In genomic region chr6:142561151-142561550, GRCm38 (mm10) we compare ENCODE assay signal across 20 mouse cellular contexts. TPM values are rescaled to one million over a fixed set of nuclear protein-coding genes. Genes with fewer than 3 reads are reported as not detected.
A peak's percentile ranks its signal among the peaks of the same experiment; 100 is the strongest.
DNase-seq lines count a peak whose midpoint lies in the region; ATAC-seq and TF ChIP-seq lines count a peak whose summit lies in the region.
"Had no signal": no experiment of that assay in that cellular context is flagged by ENCODE, and none has a peak within 500 bp of the region (broad histone marks: within the 10 kb centered on the region; RNA-seq: fewer than 3 reads in every experiment).

No protein-coding gene starts in this region.

- H3K36me3 ChIP-seq in intestine, embryonic 14.5 days (ENCODE audit: control insufficient read depth, insufficient read depth, low read length): peaks cover 12% of the 10 kb centered on the region
- no peaks in the 10 kb centered on the region for H3K36me3 ChIP-seq in intestine, embryonic 15.5 days
- no peaks in the 10 kb centered on the region for H3K36me3 ChIP-seq in thymus, adult 2 months (ENCODE audit: control insufficient read depth, insufficient read depth, low read length)
- H3K36me3 ChIP-seq in hindbrain, embryonic 14.5 days (replicated peaks; ENCODE audit: control insufficient read depth, insufficient read depth): no peaks in the 10 kb centered on the region
- no peaks in the 10 kb centered on the region for H3K36me3 ChIP-seq in stomach, postnatal 0 days (ENCODE audit: control insufficient read depth, insufficient read depth, low read length)
- H3K36me3 ChIP-seq: G1E; heart, embryonic 12.5 days; midbrain, embryonic 13.5 days had no signal

- no peaks in the 10 kb centered on the region for H3K4me1 ChIP-seq in intestine, embryonic 14.5 days (replicated peaks; ENCODE audit: control insufficient read depth, insufficient read depth, low read length)
- no peaks in the 10 kb centered on the region for H3K4me1 ChIP-seq in intestine, embryonic 15.5 days (replicated peaks)
- peaks cover 2% of the 10 kb centered on the region for H3K4me1 ChIP-seq in thymus, adult 2 months (replicated peaks; ENCODE audit: control insufficient read depth, insufficient read depth, low read length)
- H3K4me1 ChIP-seq in hindbrain, embryonic 14.5 days (replicated peaks; ENCODE audit: control insufficient read depth, insufficient read depth, low read length): no peaks in the 10 kb centered on the region
- no peaks in the 10 kb centered on the region for H3K4me1 ChIP-seq in stomach, postnatal 0 days (replicated peaks; ENCODE audit: control insufficient read depth, insufficient read depth)
- H3K4me1 ChIP-seq: heart, embryonic 12.5 days; midbrain, embryonic 13.5 days had no signal

- no peak for ATAC-seq in intestine, embryonic 14.5 days (replicated peaks; ENCODE audit: low FRiP score, low TSS enrichment, low read depth)
- ATAC-seq in intestine, embryonic 15.5 days: no peak
- peak; percentile 81 for ATAC-seq in megakaryocyte, adult 5-6 weeks (ENCODE audit: poor library complexity, severe bottlenecking)
- no peak for ATAC-seq in hindbrain, embryonic 14.5 days (ENCODE audit: low FRiP score)
- no peak for ATAC-seq in stomach, postnatal 0 days (ENCODE audit: low FRiP score, low TSS enrichment)
- ATAC-seq: forebrain, embryonic 16.5 days; intestine, postnatal 0 days; liver, postnatal 0 days; midbrain, embryonic 13.5 days had no signal

- no peaks in the 10 kb centered on the region for H3K9me3 ChIP-seq in intestine, embryonic 14.5 days (ENCODE audit: control insufficient read depth, low read length)
- H3K9me3 ChIP-seq in intestine, embryonic 15.5 days: no peaks in the 10 kb centered on the region
- H3K9me3 ChIP-seq in hindbrain, embryonic 14.5 days (ENCODE audit: control insufficient read depth, low read length): no peaks in the 10 kb centered on the region
- no peaks in the 10 kb centered on the region for H3K9me3 ChIP-seq in stomach, postnatal 0 days (ENCODE audit: control insufficient read depth, low read length)
- H3K9me3 ChIP-seq: G1E; heart, embryonic 12.5 days; midbrain, embryonic 13.5 days had no signal

- no peak overlapping the region for H3K4me3 ChIP-seq in intestine, embryonic 14.5 days (ENCODE audit: low read depth, low read length)
- H3K4me3 ChIP-seq in intestine, embryonic 15.5 days (replicated peaks): no peak overlapping the region
- no peak overlapping the region for H3K4me3 ChIP-seq in thymus, adult 2 months (ENCODE audit: control insufficient read depth, insufficient read depth, low read length)
- H3K4me3 ChIP-seq in hindbrain, embryonic 14.5 days (replicated peaks; ENCODE audit: low read length): no peak overlapping the region
- no peak overlapping the region for H3K4me3 ChIP-seq in stomach, postnatal 0 days (ENCODE audit: low read depth, low read length)
- H3K4me3 ChIP-seq: erythroblast, embryonic 14.5 days; heart, embryonic 12.5 days; layer of hippocampus, adult 2 months; midbrain, embryonic 13.5 days had no signal

- no peak overlapping the region for H3K9ac ChIP-seq in intestine, embryonic 14.5 days (ENCODE audit: low read length)
- H3K9ac ChIP-seq in intestine, embryonic 15.5 days: no peak overlapping the region
- H3K9ac ChIP-seq in hindbrain, embryonic 14.5 days: no peak overlapping the region
- H3K9ac ChIP-seq in stomach, postnatal 0 days (ENCODE audit: low read length): no peak overlapping the region
- H3K9ac ChIP-seq: heart, embryonic 12.5 days; liver, postnatal 0 days; midbrain, embryonic 13.5 days had no signal

- H3K4me2 ChIP-seq in intestine, embryonic 14.5 days (ENCODE audit: low read length): no peak overlapping the region
- H3K4me2 ChIP-seq in intestine, embryonic 15.5 days (replicated peaks): no peak overlapping the region
- H3K4me2 ChIP-seq in hindbrain, embryonic 14.5 days (replicated peaks): no peak overlapping the region
- no peak overlapping the region for H3K4me2 ChIP-seq in stomach, postnatal 0 days (replicated peaks; ENCODE audit: low read depth)
- H3K4me2 ChIP-seq: heart, embryonic 12.5 days; midbrain, embryonic 13.5 days had no signal

- TF ChIP-seq CTCF in thymus, adult 2 months (IDR thresholded peaks at IDR 0.05; ENCODE audit: borderline replicate concordance, control insufficient read depth, extremely low read depth, insufficient read depth, low read length, poor library complexity): no peak
- TF ChIP-seq CTCF in stomach, postnatal 0 days (IDR thresholded peaks at IDR 0.05; ENCODE audit: low read depth): no peak

- H3K27me3 ChIP-seq in intestine, embryonic 14.5 days (replicated peaks; ENCODE audit: control insufficient read depth, insufficient read depth, low read length): no peaks in the 10 kb centered on the region
- no peaks in the 10 kb centered on the region for H3K27me3 ChIP-seq in intestine, embryonic 15.5 days (replicated peaks)
- no peaks in the 10 kb centered on the region for H3K27me3 ChIP-seq in thymus, adult 2 months (ENCODE audit: control insufficient read depth, insufficient read depth, low read length)
- H3K27me3 ChIP-seq in hindbrain, embryonic 14.5 days (ENCODE audit: control insufficient read depth, insufficient read depth, low read length): peaks cover 6% of the 10 kb centered on the region; the same call in 1 of the 2 replicates
- H3K27me3 ChIP-seq in stomach, postnatal 0 days (ENCODE audit: control insufficient read depth, insufficient read depth, low read length): no peaks in the 10 kb centered on the region
- H3K27me3 ChIP-seq: midbrain, embryonic 13.5 days had no signal

- no peak for TF ChIP-seq POLR2A in thymus, adult 2 months (IDR thresholded peaks at IDR 0.05; ENCODE audit: control insufficient read depth, extremely low read depth, insufficient read depth, low read length, poor library complexity)

- no peak for TF ChIP-seq EP300 in stomach, postnatal 0 days (optimal IDR thresholded peaks at IDR 0.05)

- WGBS in intestine, embryonic 14.5 days: 71% methylated on average over 1 of the region's 1 CpGs
- 78% methylated on average over 1 of the region's 1 CpGs for WGBS in intestine, embryonic 15.5 days
- 6% methylated on average over 1 of the region's 1 CpGs for WGBS in thymus, adult 2 months
- 78% methylated on average over 1 of the region's 1 CpGs for WGBS in hindbrain, embryonic 14.5 days
- WGBS in stomach, postnatal 0 days: 66% methylated on average over 1 of the region's 1 CpGs

- peak; percentile 1 for DNase-seq in intestine, embryonic 14.5 days (ENCODE audit: low spot score)
- peak; percentile 44 for DNase-seq in thymus, adult 2 months
- no peak for DNase-seq in hindbrain, embryonic 14.5 days (ENCODE audit: low spot score)
- no peak for DNase-seq in embryo, embryonic 10 days (ENCODE audit: low spot score)
- no peak for DNase-seq in cerebellum, adult 8-10 months
- no peak for DNase-seq in stomach, postnatal 0 days (ENCODE audit: low spot score)
- DNase-seq: cerebellum, postnatal 25 days; heart, postnatal 4 days; liver; liver, postnatal 0 days; lung, postnatal 14 days had no signal

- H3K27ac ChIP-seq in intestine, embryonic 14.5 days (ENCODE audit: low read depth): no peak overlapping the region
- no peak overlapping the region for H3K27ac ChIP-seq in intestine, embryonic 15.5 days
- peak overlapping the region; percentile 64; the same call in 1 of the 2 replicates for H3K27ac ChIP-seq in thymus, adult 2 months (ENCODE audit: control insufficient read depth, insufficient read depth, low read length)
- H3K27ac ChIP-seq in hindbrain, embryonic 14.5 days: no peak overlapping the region
- no peak overlapping the region for H3K27ac ChIP-seq in stomach, postnatal 0 days (replicated peaks)
- H3K27ac ChIP-seq: layer of hippocampus, adult 2 months; midbrain, embryonic 13.5 days had no signal

RNA-seq across cellular contexts. Expression of gene Kcnj8, which starts 10.3 kb away (rescaled TPM):
- 52.2 and 55.3 TPM in 2 replicates for polyA plus RNA-seq in intestine, embryonic 14.5 days (2014; fragmentation: Nextera tagmentation; extraction: Ambion mirVana)
- polyA plus RNA-seq in intestine, embryonic 15.5 days (2015; fragmentation: Nextera tagmentation; extraction: Ambion mirVana): 37.2 and 40.6 TPM in 2 replicates
- 0.36 TPM in 1 of 2 replicates, not detected in the other for total RNA-seq in megakaryocyte, adult 5-6 weeks (2015)
- total RNA-seq in megakaryocyte, adult 5-6 weeks (2017): 0.12 and 0.40 TPM in 2 replicates
- 3.1 and 3.9 TPM in 2 replicates for polyA plus RNA-seq in thymus, adult 2 months (2012; rRNA removed)
- 12.4 and 12.9 TPM in 2 replicates for polyA plus RNA-seq in hindbrain, embryonic 14.5 days (2014; fragmentation: Nextera tagmentation; extraction: Ambion mirVana)
- 44.6 and 45.4 TPM in 2 replicates for polyA plus RNA-seq in stomach, postnatal 0 days (2015; fragmentation: Nextera tagmentation; extraction: Ambion mirVana)
- polyA plus RNA-seq: erythroblast, embryonic 14.5 days; G1E had no signal

RNA-seq across cellular contexts. Expression of gene Ldhb, which starts 53.4 kb away (rescaled TPM):
- 149 and 183 TPM in 2 replicates for polyA plus RNA-seq in intestine, embryonic 14.5 days (2014; fragmentation: Nextera tagmentation; extraction: Ambion mirVana)
- polyA plus RNA-seq in intestine, embryonic 15.5 days (2015; fragmentation: Nextera tagmentation; extraction: Ambion mirVana): 93.1 and 100 TPM in 2 replicates
- 38.8 and 41.7 TPM in 2 replicates for total RNA-seq in megakaryocyte, adult 5-6 weeks (2015)
- total RNA-seq in megakaryocyte, adult 5-6 weeks (2017): 26.8 and 28.5 TPM in 2 replicates
- 394 and 525 TPM in 2 replicates for polyA plus RNA-seq in thymus, adult 2 months (2012; rRNA removed)
- 483 and 499 TPM in 2 replicates for polyA plus RNA-seq in hindbrain, embryonic 14.5 days (2014; fragmentation: Nextera tagmentation; extraction: Ambion mirVana)
- polyA plus RNA-seq in stomach, postnatal 0 days (2015; fragmentation: Nextera tagmentation; extraction: Ambion mirVana): 151 and 174 TPM in 2 replicates
- total RNA-seq: G1E had no signal
- polyA plus RNA-seq: erythroblast, embryonic 14.5 days; G1E had no signal

Comparison
In these comparisons a context has a peak if more than half of its experiments do, and no peak if none do; other contexts are left out.
1. DNase-seq: peak in intestine, embryonic 14.5 days (single experiment) and thymus, adult 2 months (single experiment); none in hindbrain, embryonic 14.5 days (single experiment), embryo, embryonic 10 days (single experiment), cerebellum, adult 8-10 months (single experiment) and stomach, postnatal 0 days (single experiment).